Mouse (Mus musculus) C2C12 (cell line): ENCODE measurements around the gene Tnfrsf13c. TPM values are rescaled to one million over a fixed set of nuclear protein-coding genes. Genes with fewer than 3 reads are reported as not detected.

Experiments
- H3K27me3 ChIP-seq: one replicate; pipeline ENCODE4 v1.6.1; 2011; ENCODE audit not compliant: control insufficient read depth, insufficient read depth, insufficient read length
- H3K36me3 ChIP-seq: one replicate; pipeline ENCODE4 v1.6.1; 2011; ENCODE audit not compliant: control insufficient read depth, insufficient read depth
- H3K4me3 ChIP-seq: one replicate; pipeline ENCODE4 v1.5.1; 2011; ENCODE audit warnings: mild to moderate bottlenecking, control low read depth; ENCODE audit not compliant: poor library complexity, insufficient read depth, severe bottlenecking
- H3K79me2 ChIP-seq: one replicate; pipeline ENCODE4 v1.6.1; 2011; ENCODE audit not compliant: control insufficient read depth, insufficient read depth
- H3K79me3 ChIP-seq: one replicate; pipeline ENCODE4 v1.6.1; 2011; ENCODE audit warnings: low read depth, control low read depth
- H3ac ChIP-seq: one replicate; pipeline ENCODE3; 2011; ENCODE audit warnings: low read depth; ENCODE audit not compliant: control insufficient read depth, insufficient read length
- CEBPB ChIP-seq: IDR thresholded peaks from one replicate; pipeline ENCODE4 v1.6.1; 2011; ENCODE audit warnings: low read depth, mild to moderate bottlenecking, control low read depth, moderate library complexity
- CTCF ChIP-seq: IDR thresholded peaks from one replicate; pipeline ENCODE4 v1.5.1; 2011; ENCODE audit not compliant: control insufficient read depth, insufficient read depth, insufficient read length
- FOSL1 ChIP-seq: IDR thresholded peaks from one replicate; pipeline ENCODE4 v1.8.0; 2011; ENCODE audit warnings: mild to moderate bottlenecking, low read length; ENCODE audit not compliant: poor library complexity, insufficient read depth, severe bottlenecking
- MAX ChIP-seq: IDR thresholded peaks from one replicate; pipeline ENCODE4 v1.6.1; 2011; ENCODE audit warnings: mild to moderate bottlenecking, control low read depth
- MYOD1 ChIP-seq: IDR thresholded peaks from one replicate; pipeline ENCODE4 v1.6.1; 2011; ENCODE audit warnings: low read depth; ENCODE audit not compliant: control insufficient read depth, insufficient read length
- MYOG ChIP-seq: IDR thresholded peaks from one replicate; pipeline ENCODE4 v1.6.1; 2011; ENCODE audit not compliant: control insufficient read depth, insufficient read length; ENCODE audit errors: extremely low read depth
- USF1 ChIP-seq: IDR thresholded peaks from one replicate; pipeline ENCODE4 v1.6.1; 2011; ENCODE audit warnings: low read depth, mild to moderate bottlenecking, control low read depth, moderate library complexity
- polyA plus RNA-seq: library from polyadenylated mRNA; unstranded; fragments of >200 nt; fragmentation: generic; extraction: Trizol; gene quantifications from one replicate; pipeline ENCODE4 v1.2.1, GENCODE M21; 2012; ENCODE audit warnings: missing spikeins

Tnfrsf13c gene
- polyA plus RNA-seq, 1 experiment = 0.16 TPM

- peaks cover 39% of the 10 kb centered on the region for H3K36me3 ChIP-seq
- TF ChIP-seq USF1 (no peak), MAX (no peak), CEBPB (no peak), MYOD1 (no peak), FOSL1 (no peak), CTCF (no peak), MYOG (no peak)
- H3K4me3 ChIP-seq = no peak overlapping the region
- H3K79me2 ChIP-seq = no peaks in the 10 kb centered on the region
- peaks cover 20% of the 10 kb centered on the region for H3K27me3 ChIP-seq
- no peak overlapping the region for H3ac ChIP-seq
- H3K79me3 ChIP-seq = no peaks in the 10 kb centered on the region
Measured at GRCm38 (mm10) chr15:82207504-82208219, 16.5 kb downstream of the Tnfrsf13c start.

GRCm38 (mm10) chr15:82207105-82207459, 17.1 kb downstream of the Tnfrsf13c start:
- H3K4me3 ChIP-seq = no peak overlapping the region
- peaks cover 14% of the 10 kb centered on the region for H3K27me3 ChIP-seq
- H3K36me3 ChIP-seq = peaks cover 45% of the 10 kb centered on the region
- no peak overlapping the region for H3ac ChIP-seq
- TF ChIP-seq CEBPB (no peak), MYOG (no peak), CTCF (no peak), USF1 (no peak), FOSL1 (no peak), MAX (no peak), MYOD1 (no peak)
- H3K79me2 ChIP-seq = no peaks in the 10 kb centered on the region
- no peaks in the 10 kb centered on the region for H3K79me3 ChIP-seq

GRCm38 (mm10) chr15:82206365-82207104, 17.6 kb downstream of the Tnfrsf13c start:
- no peaks in the 10 kb centered on the region for H3K79me2 ChIP-seq
- H3ac ChIP-seq = no peak overlapping the region
- peaks cover 50% of the 10 kb centered on the region for H3K36me3 ChIP-seq
- H3K27me3 ChIP-seq = peaks cover 9% of the 10 kb centered on the region
- H3K4me3 ChIP-seq = no peak overlapping the region
- no peaks in the 10 kb centered on the region for H3K79me3 ChIP-seq
- TF ChIP-seq MAX (no peak), MYOG (no peak), MYOD1 (no peak), FOSL1 (no peak), USF1 (no peak)

GRCm38 (mm10) chr15:82204680-82205371, 19.3 kb downstream of the Tnfrsf13c start:
- no peak for TF ChIP-seq MYOG
- no peak for TF ChIP-seq CEBPB
- TF ChIP-seq MAX = no peak
- TF ChIP-seq MYOD1 = no peak
- no peak for TF ChIP-seq FOSL1
- no peak for TF ChIP-seq CTCF
- TF ChIP-seq USF1 = no peak
- Histone ChIP-seq H3K79me3 (no peaks in the 10 kb centered on the region), H3K36me3 (peaks cover 68% of the 10 kb centered on the region), H3K4me3 (no peak overlapping the region), H3K27me3 (no peaks in the 10 kb centered on the region), H3K79me2 (no peaks in the 10 kb centered on the region), H3ac (no peak overlapping the region)

- H3K4me3 ChIP-seq = no peak overlapping the region
- no peak overlapping the region for H3ac ChIP-seq
- TF ChIP-seq MAX = no peak
- TF ChIP-seq CTCF = no peak
- no peak for TF ChIP-seq USF1
- TF ChIP-seq MYOD1 = no peak
- no peaks in the 10 kb centered on the region for H3K79me2 ChIP-seq
- no peaks in the 10 kb centered on the region for H3K79me3 ChIP-seq
- peaks cover 78% of the 10 kb centered on the region for H3K36me3 ChIP-seq
- H3K27me3 ChIP-seq = no peaks in the 10 kb centered on the region
Measured at GRCm38 (mm10) chr15:82203611-82204351, 20.4 kb downstream of the Tnfrsf13c start.
